Mouse (Mus musculus): ENCODE results near the gene Rangap1. TPM values are rescaled to one million over a fixed set of nuclear protein-coding genes. Genes with fewer than 3 reads are reported as not detected.
"Not testable (repeated sequence)": the region's sequence is repeated elsewhere in the genome, so short reads cannot be mapped to it uniquely, and the experiment has no call there.

Rangap1 gene
- polyA plus RNA-seq, 1 experiment from 2014 or later, result 150 TPM

GRCm38 (mm10) chr15:81764573-81764972 lies 19.2 kb upstream of the Rangap1 start:
- Histone ChIP-seq H3K27ac (no peak overlapping the region), H3K4me1 (peaks cover 30% of the 10 kb centered on the region), H3K36me3 (peaks cover 58% of the 10 kb centered on the region), H3K9me3 (replicated peaks) (no peaks in the 10 kb centered on the region), H3K27me3 (ENCODE audit: low read depth, poor library complexity, severe bottlenecking) (no peaks in the 10 kb centered on the region), H3K4me3 (no peak overlapping the region)
- 89% methylated on average over 6 of the region's 6 CpGs for WGBS
- DNase-seq (ENCODE audit: low spot score), result no peak

DNA sequence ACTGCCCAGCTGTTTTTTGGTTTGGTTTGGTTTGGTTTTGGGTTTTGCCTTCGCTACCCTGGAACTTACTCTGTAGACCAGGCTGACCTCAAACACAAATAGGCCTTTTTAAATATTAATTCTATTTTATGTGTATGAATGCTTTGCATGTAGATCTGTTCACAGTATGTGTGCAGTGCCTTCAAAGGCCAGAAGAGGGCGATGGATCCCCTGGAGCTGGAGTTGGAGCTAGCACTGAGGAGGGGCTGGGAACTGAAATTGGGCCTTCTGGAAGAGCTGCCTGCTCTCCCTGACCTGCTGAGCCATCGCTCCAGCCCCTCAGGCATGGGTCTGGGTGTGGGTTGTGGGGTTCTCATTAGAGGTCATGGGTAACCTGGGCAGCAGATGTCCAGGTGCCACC lies 16.6 kb upstream of the Rangap1 start:
- peaks cover 30% of the 10 kb centered on the region for H3K4me1 ChIP-seq
- 88% methylated on average over 3 of the region's 3 CpGs for WGBS
- no peak overlapping the region for H3K4me3 ChIP-seq
- H3K36me3 ChIP-seq, result peaks cover 38% of the 10 kb centered on the region
- DNase-seq (ENCODE audit: low spot score), result no peak
- no peak overlapping the region for H3K27ac ChIP-seq
- no peaks in the 10 kb centered on the region for H3K9me3 ChIP-seq (replicated peaks)
- no peaks in the 10 kb centered on the region for H3K27me3 ChIP-seq (ENCODE audit: low read depth, poor library complexity, severe bottlenecking)

- peaks cover 35% of the 10 kb centered on the region for H3K36me3 ChIP-seq
- WGBS, result 49% methylated on average over 7 of the region's 7 CpGs
- H3K27ac ChIP-seq, result no peak overlapping the region
- H3K9me3 ChIP-seq (replicated peaks), result no peaks in the 10 kb centered on the region
- no peaks in the 10 kb centered on the region for H3K27me3 ChIP-seq (ENCODE audit: low read depth, poor library complexity, severe bottlenecking)
- H3K4me1 ChIP-seq, result peaks cover 30% of the 10 kb centered on the region
- no peak overlapping the region for H3K4me3 ChIP-seq
- DNase-seq (ENCODE audit: low spot score), result peak; percentile 51
These were observed 16.1 kb upstream of the Rangap1 start for GRCm38 (mm10) chr15:81761381-81761780.

DNA sequence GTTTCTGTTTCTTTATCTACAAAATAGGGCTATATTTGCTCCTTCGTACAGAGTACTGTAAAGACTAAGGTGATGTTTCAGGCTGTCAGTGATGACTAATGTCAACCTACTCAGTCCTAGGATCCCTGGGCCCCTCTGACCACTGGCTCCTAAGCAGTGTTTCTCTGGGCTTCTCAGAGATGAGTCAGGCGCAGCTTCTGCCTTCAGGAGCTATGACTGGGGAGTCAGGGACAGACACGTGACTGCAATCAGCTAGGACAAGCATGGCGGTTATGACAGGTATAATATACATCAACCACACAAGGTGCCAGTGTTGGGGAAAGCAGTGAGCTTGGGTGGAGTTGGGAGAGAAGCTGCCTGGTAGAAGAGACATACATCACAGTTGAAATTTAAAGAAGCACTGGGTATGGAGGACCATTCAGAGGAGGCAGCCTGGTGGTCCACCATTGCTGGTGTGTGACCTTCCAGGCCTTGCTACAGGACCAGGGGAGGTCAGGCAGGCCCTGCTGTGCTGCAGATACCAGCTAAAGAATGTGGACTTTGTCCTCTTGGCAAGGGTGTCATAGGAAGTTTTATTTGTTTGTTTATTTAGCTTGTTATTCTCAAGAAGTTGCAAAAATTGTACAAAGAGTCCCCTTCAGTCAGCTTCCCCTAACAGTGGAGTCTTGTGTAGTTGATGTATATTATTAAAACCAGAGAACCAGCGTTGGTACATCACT lies 15.2 kb upstream of the Rangap1 start:
- Histone ChIP-seq H3K27ac (0 out of 2 replicates have a peak overlapping the region, but pooled peaks have one; percentile 12), H3K4me3 (no peak overlapping the region), H3K4me1 (peaks cover 22% of the 10 kb centered on the region), H3K27me3 (ENCODE audit: low read depth, poor library complexity, severe bottlenecking) (no peaks in the 10 kb centered on the region), H3K9me3 (replicated peaks) (no peaks in the 10 kb centered on the region), H3K36me3 (peaks cover 41% of the 10 kb centered on the region)
- 93% methylated on average over 5 of the region's 5 CpGs for WGBS
- no peak for DNase-seq (ENCODE audit: low spot score)

- H3K4me3 ChIP-seq, result no peak overlapping the region
- H3K27me3 ChIP-seq (ENCODE audit: low read depth, poor library complexity, severe bottlenecking), result no peaks in the 10 kb centered on the region
- no peaks in the 10 kb centered on the region for H3K9me3 ChIP-seq (replicated peaks)
- H3K36me3 ChIP-seq, result peaks cover 51% of the 10 kb centered on the region
- H3K27ac ChIP-seq, result no peak overlapping the region
- WGBS, result 96% methylated on average over 3 of the region's 3 CpGs
- DNase-seq (ENCODE audit: low spot score), result no peak
- H3K4me1 ChIP-seq, result peaks cover 20% of the 10 kb centered on the region
These were observed 14.2 kb upstream of the Rangap1 start for GRCm38 (mm10) chr15:81759542-81759941.

- no peak overlapping the region for H3K4me3 ChIP-seq
- no peak overlapping the region for H3K27ac ChIP-seq
- no peaks in the 10 kb centered on the region for H3K9me3 ChIP-seq (replicated peaks)
- peaks cover 55% of the 10 kb centered on the region for H3K36me3 ChIP-seq
- 96% methylated on average over 5 of the region's 5 CpGs for WGBS
- no peaks in the 10 kb centered on the region for H3K27me3 ChIP-seq (ENCODE audit: low read depth, poor library complexity, severe bottlenecking)
- no peak for DNase-seq (ENCODE audit: low spot score)
- peaks cover 13% of the 10 kb centered on the region for H3K4me1 ChIP-seq
These were observed 13.4 kb upstream of the Rangap1 start for GRCm38 (mm10) chr15:81758701-81759100.

DNA sequence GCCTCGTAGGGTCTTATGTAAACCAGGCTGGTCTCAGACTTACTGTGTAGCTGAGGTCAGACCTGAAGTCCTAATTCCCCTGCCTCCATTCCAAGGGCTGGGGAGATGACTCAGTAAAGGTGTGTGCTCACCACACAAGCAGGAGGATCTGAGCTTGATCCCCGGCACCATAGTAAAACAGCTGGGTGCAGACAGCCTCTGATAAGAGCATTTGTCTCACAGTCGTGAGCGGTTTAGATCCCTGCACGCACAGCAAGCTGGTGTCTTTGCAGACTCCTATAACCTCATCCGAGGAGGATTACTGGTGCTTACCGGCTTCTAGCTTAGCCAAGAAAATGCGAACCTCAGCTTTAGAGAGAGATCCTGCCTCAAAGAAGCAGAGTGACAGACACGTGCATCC lies 8.3 kb upstream of the Rangap1 start:
- H3K27ac ChIP-seq, result no peak overlapping the region
- no peak for DNase-seq (ENCODE audit: low spot score)
- H3K9me3 ChIP-seq (replicated peaks), result no peaks in the 10 kb centered on the region
- no peak overlapping the region for H3K4me3 ChIP-seq
- H3K27me3 ChIP-seq (ENCODE audit: low read depth, poor library complexity, severe bottlenecking), result no peaks in the 10 kb centered on the region
- WGBS, result 94% methylated on average over 9 of the region's 9 CpGs
- H3K36me3 ChIP-seq, result peaks cover 56% of the 10 kb centered on the region
- H3K4me1 ChIP-seq, result no peaks in the 10 kb centered on the region

DNA sequence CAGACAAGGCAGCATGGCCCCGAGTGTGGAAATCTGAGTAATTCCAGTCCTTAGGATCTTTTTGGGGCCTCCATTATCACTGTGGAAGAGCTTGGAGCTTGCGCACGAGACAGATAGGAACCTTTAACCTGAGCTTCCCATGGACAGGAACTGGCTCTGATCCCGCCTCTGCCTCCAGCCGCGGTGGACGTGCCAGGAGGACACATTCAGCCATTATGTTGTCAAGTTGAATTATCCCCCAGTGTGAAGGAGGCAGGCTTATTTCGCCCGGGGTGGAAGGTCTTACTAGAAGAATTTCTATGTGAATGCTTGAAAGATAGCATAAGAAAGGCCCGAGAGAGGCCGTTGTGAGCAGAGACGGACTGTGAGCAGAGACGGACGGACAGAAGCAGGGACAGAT lies 4.4 kb upstream of the Rangap1 start:
- Histone ChIP-seq H3K4me3 (no peak overlapping the region), H3K27me3 (ENCODE audit: low read depth, poor library complexity, severe bottlenecking) (no peaks in the 10 kb centered on the region), H3K4me1 (peaks cover 10% of the 10 kb centered on the region), H3K36me3 (peaks cover 40% of the 10 kb centered on the region), H3K9me3 (replicated peaks) (no peaks in the 10 kb centered on the region), H3K27ac (no peak overlapping the region)
- WGBS, result 64% methylated on average over 14 of the region's 14 CpGs
- DNase-seq (ENCODE audit: low spot score), result no peak

GRCm38 (mm10) chr15:81745601-81746114 lies 328 bp upstream of the Rangap1 start:
- DNase-seq (ENCODE audit: low spot score), result peak; percentile 86
- H3K4me1 ChIP-seq, result peaks cover 18% of the 10 kb centered on the region
- under 1% methylated on average over 32 of the region's 33 CpGs for WGBS

DNA sequence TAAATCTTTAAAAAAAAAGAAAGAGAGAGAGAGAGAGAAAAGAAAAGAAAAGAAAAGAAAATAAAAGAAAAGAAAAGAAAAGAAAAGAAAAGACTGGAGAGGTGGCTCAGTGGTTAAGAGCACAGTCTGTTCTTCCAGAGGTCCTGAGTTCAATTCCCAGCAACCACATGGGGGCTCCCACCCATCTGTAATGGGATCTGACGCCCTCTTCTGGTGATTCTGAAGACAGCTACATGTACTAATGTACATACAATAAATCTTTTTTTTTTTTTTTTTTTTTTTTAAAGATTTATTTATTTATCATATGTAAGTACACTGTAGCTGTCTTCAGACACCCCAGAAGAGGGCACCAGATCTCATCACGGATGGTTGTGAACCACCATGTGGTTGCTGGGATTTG lies 3.0 kb downstream of the Rangap1 start:
- H3K4me1 ChIP-seq, result peaks cover 18% of the 10 kb centered on the region
- H3K4me3 ChIP-seq; DNase-seq (ENCODE audit: low spot score); H3K27me3 ChIP-seq (ENCODE audit: low read depth, poor library complexity, severe bottlenecking); H3K27ac ChIP-seq; H3K9me3 ChIP-seq (replicated peaks); H3K36me3 ChIP-seq: not testable (repeated sequence)
- WGBS, result 47% methylated on average over 2 of the region's 2 CpGs

More at GRCm38 (mm10) chr15:81745601-81746114, 328 bp upstream of the Rangap1 start:
- H3K36me3 ChIP-seq, result peaks cover 12% of the 10 kb centered on the region; the same call in 1 of the 2 replicates
- H3K27me3 ChIP-seq (ENCODE audit: low read depth, poor library complexity, severe bottlenecking), result no peaks in the 10 kb centered on the region
- peak overlapping the region; percentile 98 for H3K27ac ChIP-seq
- H3K4me3 ChIP-seq, result peak overlapping the region; percentile 93
- H3K9me3 ChIP-seq (replicated peaks), result no peaks in the 10 kb centered on the region

DNA sequence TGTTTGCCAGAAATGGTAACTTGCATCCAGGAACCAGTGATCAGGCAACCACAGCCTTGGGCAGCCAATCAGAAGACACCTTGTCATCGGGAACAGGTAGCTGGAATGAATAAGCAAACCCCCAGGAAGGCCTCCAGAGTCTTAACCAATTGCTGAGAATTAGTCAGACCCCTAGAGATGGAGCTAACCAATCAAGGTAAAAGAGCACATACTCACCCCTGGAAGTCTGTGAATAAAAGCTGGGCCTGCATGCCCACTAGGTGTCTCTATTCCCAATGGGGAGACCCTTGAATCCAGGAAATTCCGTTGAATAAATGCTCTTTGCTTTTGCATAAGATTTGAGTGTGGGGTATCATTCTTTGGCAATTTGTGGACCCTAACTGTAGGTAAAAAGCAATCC lies 5.4 kb downstream of the Rangap1 start:
- 8% methylated on average over 2 of the region's 2 CpGs for WGBS
- Histone ChIP-seq H3K4me3 (no peak overlapping the region), H3K9me3 (replicated peaks) (no peaks in the 10 kb centered on the region), H3K36me3 (no peaks in the 10 kb centered on the region), H3K4me1 (peaks cover 8% of the 10 kb centered on the region), H3K27ac (no peak overlapping the region), H3K27me3 (ENCODE audit: low read depth, poor library complexity, severe bottlenecking) (no peaks in the 10 kb centered on the region)
- DNase-seq (ENCODE audit: low spot score), result no peak

DNA sequence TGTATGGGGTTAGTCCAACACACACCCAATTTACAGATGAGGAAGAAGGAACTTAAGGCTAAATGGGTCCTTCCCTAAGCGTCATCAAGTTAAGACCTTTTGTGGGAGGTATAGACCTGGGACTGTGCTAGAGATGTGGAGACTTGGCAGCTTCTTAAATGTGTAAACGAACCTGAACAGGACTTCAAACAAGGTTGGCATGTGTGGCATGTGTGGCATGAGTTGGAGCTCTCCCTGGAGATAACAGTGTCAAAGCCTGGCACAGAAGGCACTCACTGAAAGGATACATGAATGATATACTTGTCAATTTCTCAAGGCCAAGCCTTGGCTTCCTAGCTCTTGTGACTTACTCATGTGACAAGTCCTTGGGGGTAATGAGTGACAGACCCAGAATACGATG lies 6.0 kb downstream of the Rangap1 start:
- WGBS, result 79% methylated on average over 3 of the region's 3 CpGs
- peaks cover 4% of the 10 kb centered on the region for H3K4me1 ChIP-seq
- H3K27ac ChIP-seq, result no peak overlapping the region
- no peak for DNase-seq (ENCODE audit: low spot score)
- no peaks in the 10 kb centered on the region for H3K36me3 ChIP-seq
- H3K27me3 ChIP-seq (ENCODE audit: low read depth, poor library complexity, severe bottlenecking), result no peaks in the 10 kb centered on the region
- H3K4me3 ChIP-seq, result no peak overlapping the region
- no peaks in the 10 kb centered on the region for H3K9me3 ChIP-seq (replicated peaks)

- no peaks in the 10 kb centered on the region for H3K27me3 ChIP-seq (ENCODE audit: low read depth, poor library complexity, severe bottlenecking)
- 57% methylated on average over 3 of the region's 3 CpGs for WGBS
- H3K36me3 ChIP-seq, result no peaks in the 10 kb centered on the region
- H3K9me3 ChIP-seq (replicated peaks), result no peaks in the 10 kb centered on the region
- no peaks in the 10 kb centered on the region for H3K4me1 ChIP-seq
- no peak overlapping the region for H3K27ac ChIP-seq
- no peak overlapping the region for H3K4me3 ChIP-seq
- no peak for DNase-seq (ENCODE audit: low spot score)
These were observed 10.3 kb downstream of the Rangap1 start for GRCm38 (mm10) chr15:81735075-81735474.
